Mouse (Mus musculus): ENCODE data around the gene Hand2. TPM values are rescaled to one million over a fixed set of nuclear protein-coding genes. Genes with fewer than 3 reads are reported as not detected.

Hand2 gene
- polyA plus RNA-seq, 1 experiment from 2014 or later, result 0.20 TPM

- 3% methylated on average over 14 of the region's 14 CpGs for WGBS
- no peak for ATAC-seq (ENCODE audit: insufficient read depth, low FRiP score, low TSS enrichment)
- peaks cover 98% of the 10 kb centered on the region for H3K27me3 ChIP-seq (ENCODE audit: control insufficient read depth, insufficient read depth, low read length)
These were observed 19.2 kb downstream of the Hand2 start for GRCm38 (mm10) chr8:57339711-57340650.

GRCm38 (mm10) chr8:57340840-57341540, 20.2 kb downstream of the Hand2 start:
- Histone ChIP-seq H3K27ac (ENCODE audit: low read depth, low read length) (no peak overlapping the region), H3K36me3 (ENCODE audit: control insufficient read depth, insufficient read depth, low read length) (no peaks in the 10 kb centered on the region), H3K4me1 (ENCODE audit: control insufficient read depth, insufficient read depth, low read length) (no peaks in the 10 kb centered on the region), H3K9me3 (ENCODE audit: control insufficient read depth, low read length) (no peaks in the 10 kb centered on the region), H3K9ac (ENCODE audit: low read length) (no peak overlapping the region), H3K4me2 (ENCODE audit: low read depth) (peak overlapping the region; percentile 21; the same call in 1 of the 2 replicates), H3K27me3 (ENCODE audit: control insufficient read depth, insufficient read depth, low read length) (peaks cover 98% of the 10 kb centered on the region), H3K4me3 (ENCODE audit: low read depth, low read length) (no peak overlapping the region)
- ATAC-seq (ENCODE audit: insufficient read depth, low FRiP score, low TSS enrichment) (peak; percentile 51), DNase-seq (ENCODE audit: low spot score) (no peak)
- under 1% methylated on average over 41 of the region's 41 CpGs for WGBS

More at GRCm38 (mm10) chr8:57339711-57340650, 19.2 kb downstream of the Hand2 start:
- no peak overlapping the region for H3K4me3 ChIP-seq (ENCODE audit: low read depth, low read length)
- no peak overlapping the region for H3K4me2 ChIP-seq (ENCODE audit: low read depth)
- no peaks in the 10 kb centered on the region for H3K9me3 ChIP-seq (ENCODE audit: control insufficient read depth, low read length)
- H3K4me1 ChIP-seq (ENCODE audit: control insufficient read depth, insufficient read depth, low read length), result no peaks in the 10 kb centered on the region
- DNase-seq (ENCODE audit: low spot score), result peak; percentile 19
- H3K36me3 ChIP-seq (ENCODE audit: control insufficient read depth, insufficient read depth, low read length), result no peaks in the 10 kb centered on the region
- H3K27ac ChIP-seq (ENCODE audit: low read depth, low read length), result no peak overlapping the region
- H3K9ac ChIP-seq (ENCODE audit: low read length), result no peak overlapping the region

GRCm38 (mm10) chr8:57341541-57341840, 20.7 kb downstream of the Hand2 start:
- Histone ChIP-seq H3K9me3 (ENCODE audit: control insufficient read depth, low read length) (no peaks in the 10 kb centered on the region), H3K36me3 (ENCODE audit: control insufficient read depth, insufficient read depth, low read length) (no peaks in the 10 kb centered on the region), H3K27ac (ENCODE audit: low read depth, low read length) (no peak overlapping the region), H3K4me3 (ENCODE audit: low read depth, low read length) (no peak overlapping the region), H3K27me3 (ENCODE audit: control insufficient read depth, insufficient read depth, low read length) (peaks cover 98% of the 10 kb centered on the region), H3K9ac (ENCODE audit: low read length) (no peak overlapping the region), H3K4me2 (ENCODE audit: low read depth) (no peak overlapping the region), H3K4me1 (ENCODE audit: control insufficient read depth, insufficient read depth, low read length) (no peaks in the 10 kb centered on the region)
- WGBS, result under 1% methylated on average over 6 of the region's 6 CpGs
- no peak for ATAC-seq (ENCODE audit: insufficient read depth, low FRiP score, low TSS enrichment)
- no peak for DNase-seq (ENCODE audit: low spot score)

- Histone ChIP-seq H3K4me3 (ENCODE audit: low read depth, low read length) (no peak overlapping the region), H3K36me3 (ENCODE audit: control insufficient read depth, insufficient read depth, low read length) (no peaks in the 10 kb centered on the region), H3K9me3 (ENCODE audit: control insufficient read depth, low read length) (no peaks in the 10 kb centered on the region), H3K27me3 (ENCODE audit: control insufficient read depth, insufficient read depth, low read length) (peaks cover 99% of the 10 kb centered on the region), H3K9ac (ENCODE audit: low read length) (no peak overlapping the region), H3K4me2 (ENCODE audit: low read depth) (no peak overlapping the region), H3K4me1 (ENCODE audit: control insufficient read depth, insufficient read depth, low read length) (no peaks in the 10 kb centered on the region), H3K27ac (ENCODE audit: low read depth, low read length) (no peak overlapping the region)
- ATAC-seq (ENCODE audit: insufficient read depth, low FRiP score, low TSS enrichment) (no peak), DNase-seq (ENCODE audit: low spot score) (peak; percentile 10)
- 1% methylated on average over 12 of the region's 12 CpGs for WGBS
These were observed 21.8 kb downstream of the Hand2 start for GRCm38 (mm10) chr8:57342386-57343090.

GRCm38 (mm10) chr8:57343731-57344315, 23.0 kb downstream of the Hand2 start:
- H3K4me2 ChIP-seq (ENCODE audit: low read depth), result no peak overlapping the region
- H3K27ac ChIP-seq (ENCODE audit: low read depth, low read length), result no peak overlapping the region
- DNase-seq (ENCODE audit: low spot score) (no peak), ATAC-seq (ENCODE audit: insufficient read depth, low FRiP score, low TSS enrichment) (no peak)
- H3K36me3 ChIP-seq (ENCODE audit: control insufficient read depth, insufficient read depth, low read length), result no peaks in the 10 kb centered on the region
- 3% methylated on average over 6 of the region's 6 CpGs for WGBS
- no peaks in the 10 kb centered on the region for H3K4me1 ChIP-seq (ENCODE audit: control insufficient read depth, insufficient read depth, low read length)
- no peak overlapping the region for H3K4me3 ChIP-seq (ENCODE audit: low read depth, low read length)
- no peaks in the 10 kb centered on the region for H3K9me3 ChIP-seq (ENCODE audit: control insufficient read depth, low read length)
- H3K27me3 ChIP-seq (ENCODE audit: control insufficient read depth, insufficient read depth, low read length), result peaks cover 99% of the 10 kb centered on the region
- H3K9ac ChIP-seq (ENCODE audit: low read length), result no peak overlapping the region

GRCm38 (mm10) chr8:57344956-57345870, 24.4 kb downstream of the Hand2 start:
- no peaks in the 10 kb centered on the region for H3K36me3 ChIP-seq (ENCODE audit: control insufficient read depth, insufficient read depth, low read length)
- no peak overlapping the region for H3K4me2 ChIP-seq (ENCODE audit: low read depth)
- no peak for ATAC-seq (ENCODE audit: insufficient read depth, low FRiP score, low TSS enrichment)
- H3K4me1 ChIP-seq (ENCODE audit: control insufficient read depth, insufficient read depth, low read length), result no peaks in the 10 kb centered on the region
- no peak overlapping the region for H3K4me3 ChIP-seq (ENCODE audit: low read depth, low read length)
- no peak for DNase-seq (ENCODE audit: low spot score)
- H3K27me3 ChIP-seq (ENCODE audit: control insufficient read depth, insufficient read depth, low read length), result peaks cover 99% of the 10 kb centered on the region
- H3K9me3 ChIP-seq (ENCODE audit: control insufficient read depth, low read length), result no peaks in the 10 kb centered on the region
- no peak overlapping the region for H3K9ac ChIP-seq (ENCODE audit: low read length)
- no peak overlapping the region for H3K27ac ChIP-seq (ENCODE audit: low read depth, low read length)
- under 1% methylated on average over 23 of the region's 23 CpGs for whole genome bisulfite sequencing

GRCm38 (mm10) chr8:57346371-57346770, 25.6 kb downstream of the Hand2 start:
- no peaks in the 10 kb centered on the region for H3K9me3 ChIP-seq (ENCODE audit: control insufficient read depth, low read length)
- H3K36me3 ChIP-seq (ENCODE audit: control insufficient read depth, insufficient read depth, low read length), result no peaks in the 10 kb centered on the region
- no peak overlapping the region for H3K9ac ChIP-seq (ENCODE audit: low read length)
- H3K27ac ChIP-seq (ENCODE audit: low read depth, low read length), result no peak overlapping the region
- DNase-seq (ENCODE audit: low spot score) (no peak), ATAC-seq (ENCODE audit: insufficient read depth, low FRiP score, low TSS enrichment) (no peak)
- H3K4me2 ChIP-seq (ENCODE audit: low read depth), result no peak overlapping the region
- H3K4me3 ChIP-seq (ENCODE audit: low read depth, low read length), result no peak overlapping the region
- H3K4me1 ChIP-seq (ENCODE audit: control insufficient read depth, insufficient read depth, low read length), result no peaks in the 10 kb centered on the region
- 3% methylated on average over 7 of the region's 7 CpGs for WGBS
- peaks cover 98% of the 10 kb centered on the region for H3K27me3 ChIP-seq (ENCODE audit: control insufficient read depth, insufficient read depth, low read length)

- WGBS, result 2% methylated on average over 5 of the region's 5 CpGs
- Histone ChIP-seq H3K9ac (ENCODE audit: low read length) (no peak overlapping the region), H3K27me3 (ENCODE audit: control insufficient read depth, insufficient read depth, low read length) (peaks cover 98% of the 10 kb centered on the region), H3K9me3 (ENCODE audit: control insufficient read depth, low read length) (no peaks in the 10 kb centered on the region), H3K27ac (ENCODE audit: low read depth, low read length) (no peak overlapping the region), H3K4me3 (ENCODE audit: low read depth, low read length) (no peak overlapping the region), H3K4me1 (ENCODE audit: control insufficient read depth, insufficient read depth, low read length) (no peaks in the 10 kb centered on the region), H3K36me3 (ENCODE audit: control insufficient read depth, insufficient read depth, low read length) (no peaks in the 10 kb centered on the region), H3K4me2 (ENCODE audit: low read depth) (no peak overlapping the region)
- no peak for ATAC-seq (ENCODE audit: insufficient read depth, low FRiP score, low TSS enrichment)
- no peak for DNase-seq (ENCODE audit: low spot score)
These were observed 26.4 kb downstream of the Hand2 start for GRCm38 (mm10) chr8:57347141-57347540.

Data from neural tube, embryonic 11.5 days (tissue).